Mouse (Mus musculus): Measurements from ENCODE around the gene Ascc1. TPM values are rescaled to one million over a fixed set of nuclear protein-coding genes. Genes with fewer than 3 reads are reported as not detected.

Ascc1 gene
- polyA plus RNA-seq, 1 experiment from 2014 or later = 48.7 TPM

DNA sequence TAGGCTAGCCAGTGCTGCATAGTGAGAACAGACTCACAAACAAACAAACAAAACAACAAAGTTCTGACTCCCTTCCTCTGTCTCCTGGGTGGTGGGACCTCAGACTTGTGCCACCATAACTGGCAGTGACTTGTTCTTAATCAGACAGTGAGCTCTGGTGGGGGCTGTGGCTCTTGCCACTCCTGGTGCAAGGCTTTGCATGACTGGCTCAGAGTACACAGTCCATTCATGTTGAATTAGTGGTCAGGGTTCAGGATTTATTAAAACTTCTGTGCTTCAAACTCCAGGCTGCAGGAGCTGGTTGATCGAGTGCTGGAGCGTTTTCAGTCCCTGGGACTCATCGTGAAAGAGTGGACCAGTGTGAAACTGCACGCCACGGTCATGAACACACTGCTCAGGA is 59.6 kb downstream of the Ascc1 start:
- H3K9ac ChIP-seq = no peak overlapping the region
- peaks cover 8% of the 10 kb centered on the region; the same call in 1 of the 2 replicates for H3K9me3 ChIP-seq
- H3K27ac ChIP-seq = no peak overlapping the region
- no peaks in the 10 kb centered on the region for H3K4me1 ChIP-seq
- no peaks in the 10 kb centered on the region for H3K36me3 ChIP-seq (replicated peaks)
- H3K4me3 ChIP-seq = no peak overlapping the region
- H3K27me3 ChIP-seq (replicated peaks) = no peaks in the 10 kb centered on the region
- 62% methylated on average over 5 of the region's 5 CpGs for WGBS
- no peak overlapping the region for H3K4me2 ChIP-seq
- ATAC-seq (replicated peaks) = no peak

DNA sequence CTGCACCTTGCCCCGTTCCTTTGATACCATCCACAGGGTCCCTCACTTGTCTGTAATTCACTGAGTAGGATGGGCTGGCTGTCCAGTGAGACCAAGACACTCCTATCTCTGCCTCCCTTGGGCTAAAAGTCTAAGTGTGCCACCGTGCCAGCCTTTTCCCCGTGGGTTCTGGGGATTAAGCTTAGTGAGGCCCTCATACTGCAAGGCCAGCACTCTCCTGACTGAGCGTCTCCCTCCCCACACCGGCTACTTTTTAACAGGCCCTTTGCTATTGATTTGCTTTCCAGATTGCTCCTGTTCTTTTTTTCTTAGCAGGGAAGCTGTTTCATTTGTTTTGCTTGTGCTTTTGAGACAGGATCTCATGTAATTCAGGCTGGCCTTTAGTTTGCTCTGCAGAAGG is 60.3 kb downstream of the Ascc1 start:
- H3K27me3 ChIP-seq (replicated peaks) = no peaks in the 10 kb centered on the region
- WGBS = 41% methylated on average over 5 of the region's 5 CpGs
- H3K4me1 ChIP-seq = no peaks in the 10 kb centered on the region
- no peak overlapping the region for H3K4me3 ChIP-seq
- no peak overlapping the region for H3K27ac ChIP-seq
- no peaks in the 10 kb centered on the region for H3K36me3 ChIP-seq (replicated peaks)
- no peak overlapping the region for H3K9ac ChIP-seq
- H3K4me2 ChIP-seq = no peak overlapping the region
- peaks cover 2% of the 10 kb centered on the region; the same call in 1 of the 2 replicates for H3K9me3 ChIP-seq
- ATAC-seq (replicated peaks) = no peak

DNA sequence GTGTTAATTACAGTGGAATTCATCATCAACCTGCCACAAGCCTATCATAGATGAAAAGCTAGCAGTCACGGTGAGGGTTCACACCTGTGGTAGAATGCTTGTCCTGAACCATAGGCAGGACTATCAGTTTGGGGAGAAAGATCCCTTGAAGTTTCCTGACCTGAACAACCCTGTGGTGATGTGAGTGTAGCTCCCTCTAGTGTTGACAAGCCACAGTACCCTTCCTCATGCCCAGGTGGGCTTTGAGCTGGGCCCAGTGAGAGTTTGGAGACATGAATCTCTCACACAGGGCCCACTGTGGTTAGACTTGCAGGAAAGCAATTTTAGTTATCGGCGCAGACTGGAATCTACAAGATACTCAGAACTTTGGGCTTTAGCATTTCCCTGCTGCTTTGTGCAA is 63.9 kb downstream of the Ascc1 start:
- H3K4me3 ChIP-seq = no peak overlapping the region
- H3K36me3 ChIP-seq (replicated peaks) = no peaks in the 10 kb centered on the region
- 77% methylated on average over 3 of the region's 3 CpGs for WGBS
- H3K27ac ChIP-seq = no peak overlapping the region
- no peaks in the 10 kb centered on the region for H3K4me1 ChIP-seq
- H3K9ac ChIP-seq = no peak overlapping the region
- no peak for ATAC-seq (replicated peaks)
- H3K27me3 ChIP-seq (replicated peaks) = no peaks in the 10 kb centered on the region
- no peaks in the 10 kb centered on the region for H3K9me3 ChIP-seq
- no peak overlapping the region for H3K4me2 ChIP-seq

DNA sequence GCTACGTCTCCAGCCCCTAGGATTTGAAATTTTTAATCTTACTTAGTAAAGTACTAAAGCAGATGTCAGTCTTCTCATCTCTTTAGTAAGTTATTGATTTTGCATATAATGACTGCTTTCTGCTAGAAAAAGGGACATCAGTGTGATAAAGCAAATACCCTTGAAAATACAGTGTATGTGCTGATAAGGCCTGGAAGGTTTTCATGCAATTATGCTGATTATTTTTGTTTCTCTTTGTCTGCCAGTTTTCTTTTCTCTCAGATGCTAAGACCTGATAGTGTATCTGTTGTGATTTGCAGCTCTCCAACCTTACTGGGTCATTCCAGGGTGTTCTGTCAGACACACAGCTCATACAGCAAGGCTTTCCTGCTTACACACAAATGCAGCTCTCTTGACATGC is 72.6 kb downstream of the Ascc1 start:
- no peak for ATAC-seq (replicated peaks)
- Histone ChIP-seq H3K4me2 (no peak overlapping the region), H3K27me3 (replicated peaks) (no peaks in the 10 kb centered on the region), H3K9ac (no peak overlapping the region), H3K9me3 (no peaks in the 10 kb centered on the region), H3K4me3 (no peak overlapping the region), H3K27ac (no peak overlapping the region), H3K36me3 (replicated peaks) (no peaks in the 10 kb centered on the region), H3K4me1 (peaks cover 4% of the 10 kb centered on the region)
- 78% methylated on average over 1 of the region's 1 CpGs for WGBS

DNA sequence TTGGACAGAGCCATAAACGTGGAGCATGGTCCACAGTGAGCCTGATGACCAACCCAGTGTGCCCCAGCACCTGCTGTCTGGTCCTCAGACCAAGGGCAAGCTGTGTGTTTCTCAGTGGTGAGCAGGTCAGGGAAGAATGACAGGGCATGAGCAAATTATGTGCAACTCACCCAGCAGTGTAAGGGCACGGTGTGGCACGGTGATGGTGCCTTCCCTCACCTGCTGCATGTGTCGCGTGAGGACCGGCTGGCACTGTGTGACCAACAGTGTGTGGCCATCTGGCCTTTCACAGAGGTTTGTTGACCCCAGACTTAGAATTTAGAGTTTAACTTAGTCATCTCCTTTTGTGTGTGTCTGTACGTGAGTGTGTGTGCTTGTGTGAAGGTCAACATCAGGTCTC is 74.6 kb downstream of the Ascc1 start:
- Histone ChIP-seq H3K27me3 (replicated peaks) (no peaks in the 10 kb centered on the region), H3K4me2 (no peak overlapping the region), H3K9ac (no peak overlapping the region), H3K4me3 (no peak overlapping the region), H3K4me1 (peaks cover 17% of the 10 kb centered on the region), H3K27ac (no peak overlapping the region), H3K9me3 (no peaks in the 10 kb centered on the region), H3K36me3 (replicated peaks) (no peaks in the 10 kb centered on the region)
- no peak for ATAC-seq (replicated peaks)
- 97% methylated on average over 7 of the region's 7 CpGs for WGBS

DNA sequence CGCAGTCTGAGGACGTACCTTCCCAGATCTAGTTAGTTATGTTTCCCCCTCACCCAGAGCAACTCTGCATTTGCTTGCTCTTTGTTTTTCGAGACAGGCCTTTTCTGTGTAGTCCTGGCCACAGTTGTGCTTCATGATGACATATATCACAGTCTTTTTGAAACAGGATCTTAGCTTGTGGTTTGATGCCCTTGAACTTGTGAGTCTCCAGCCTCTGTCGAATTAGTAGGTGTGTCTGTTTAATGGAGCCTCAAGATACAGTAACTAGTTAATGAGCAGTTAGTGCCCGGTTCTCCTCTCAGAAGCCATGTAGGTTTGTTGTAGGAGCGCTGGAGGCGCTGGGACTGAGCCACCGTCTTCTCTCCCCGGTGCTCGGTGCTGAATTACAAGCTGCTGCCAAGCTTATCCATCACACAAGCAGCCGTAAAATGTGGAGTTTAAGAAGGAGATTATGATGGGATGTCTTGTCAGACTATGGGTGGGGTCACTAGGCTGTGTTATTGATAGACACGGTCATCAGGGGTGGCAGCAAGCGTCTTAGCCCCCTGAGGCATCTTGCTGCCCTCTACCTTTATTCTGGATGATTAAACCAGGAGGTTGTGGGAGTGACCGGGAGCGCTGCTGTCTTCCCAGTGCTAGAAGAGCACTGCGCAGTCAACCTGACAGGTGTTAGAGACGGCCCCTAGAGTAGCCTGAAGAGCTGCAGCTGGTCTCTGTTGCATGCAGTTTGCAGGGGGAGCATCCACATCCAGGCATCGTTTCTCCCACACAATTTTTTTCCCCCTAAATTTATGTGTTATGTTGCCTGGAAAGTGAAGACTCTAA is 75.3 kb downstream of the Ascc1 start:
- Histone ChIP-seq H3K9ac (no peak overlapping the region), H3K9me3 (no peaks in the 10 kb centered on the region), H3K4me1 (peaks cover 17% of the 10 kb centered on the region), H3K27me3 (replicated peaks) (no peaks in the 10 kb centered on the region), H3K27ac (peak overlapping the region; percentile 32; the same call in 1 of the 2 replicates), H3K4me2 (no peak overlapping the region), H3K36me3 (replicated peaks) (no peaks in the 10 kb centered on the region), H3K4me3 (no peak overlapping the region)
- 72% methylated on average over 18 of the region's 18 CpGs for WGBS
- ATAC-seq (replicated peaks) = peak; percentile 55; the same call in 1 of the 2 replicates

DNA sequence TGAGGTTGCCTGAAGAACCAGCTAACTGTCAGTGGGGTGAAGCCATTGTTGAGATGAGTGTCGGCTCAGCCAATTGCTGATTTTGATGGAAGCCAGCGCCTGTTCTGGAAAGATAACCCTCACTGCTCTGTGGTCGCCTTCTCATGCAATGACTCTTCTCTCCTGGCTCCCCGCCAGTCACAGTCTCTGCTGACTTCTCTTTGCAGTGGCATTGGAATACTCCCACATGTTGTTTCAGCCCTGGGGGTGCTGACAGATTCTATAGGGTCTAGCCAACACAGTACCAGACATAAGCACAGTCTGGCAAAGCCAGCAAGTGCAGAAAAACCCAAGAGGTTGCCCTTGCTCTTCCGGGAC is 75.9 kb downstream of the Ascc1 start:
- no peak; the same call in 1 of the 2 replicates for ATAC-seq (replicated peaks)
- H3K9ac ChIP-seq = no peak overlapping the region
- peak overlapping the region; percentile 32; the same call in 1 of the 2 replicates for H3K27ac ChIP-seq

DNA sequence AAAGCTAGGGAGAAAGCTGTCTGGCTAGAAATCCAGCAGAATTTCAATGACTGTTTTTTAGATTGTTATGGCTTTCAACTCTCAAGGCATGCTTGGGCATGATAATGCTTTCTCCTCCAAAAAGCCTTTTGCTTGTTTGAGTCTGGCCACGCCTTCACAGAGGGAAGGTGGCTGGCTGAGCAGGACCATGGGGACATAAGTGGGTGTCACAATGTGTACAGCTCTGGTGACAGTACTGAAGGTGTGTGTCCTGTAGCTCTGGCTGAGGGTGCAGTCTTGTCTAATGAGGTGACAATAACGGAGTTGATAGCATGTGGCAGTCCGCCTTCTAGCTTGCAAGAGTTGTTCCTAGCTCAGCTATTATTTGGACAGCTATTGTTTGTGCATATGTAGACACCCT is 77.6 kb downstream of the Ascc1 start:
- no peak overlapping the region for H3K9ac ChIP-seq
- H3K27me3 ChIP-seq (replicated peaks) = no peaks in the 10 kb centered on the region
- H3K4me3 ChIP-seq = no peak overlapping the region
- WGBS = 82% methylated on average over 3 of the region's 3 CpGs
- no peak for ATAC-seq (replicated peaks)
- no peaks in the 10 kb centered on the region for H3K9me3 ChIP-seq
- no peak overlapping the region for H3K4me2 ChIP-seq
- H3K4me1 ChIP-seq = peaks cover 17% of the 10 kb centered on the region
- peak overlapping the region; percentile 64; the same call in 1 of the 2 replicates for H3K27ac ChIP-seq
- H3K36me3 ChIP-seq (replicated peaks) = no peaks in the 10 kb centered on the region

More for the DNA sequence above, 75.9 kb downstream of the Ascc1 start:
- no peak overlapping the region for H3K4me3 ChIP-seq
- H3K27me3 ChIP-seq (replicated peaks) = no peaks in the 10 kb centered on the region
- WGBS = 65% methylated on average over 5 of the region's 5 CpGs
- no peaks in the 10 kb centered on the region for H3K36me3 ChIP-seq (replicated peaks)
- no peak overlapping the region for H3K4me2 ChIP-seq
- no peaks in the 10 kb centered on the region for H3K9me3 ChIP-seq
- H3K4me1 ChIP-seq = peaks cover 17% of the 10 kb centered on the region

GRCm38 (mm10) chr10:60080601-60080981 is 78.0 kb downstream of the Ascc1 start:
- no peaks in the 10 kb centered on the region for H3K27me3 ChIP-seq (replicated peaks)
- WGBS = 58% methylated on average over 5 of the region's 5 CpGs
- no peak for ATAC-seq (replicated peaks)
- H3K4me3 ChIP-seq = no peak overlapping the region
- no peak overlapping the region for H3K4me2 ChIP-seq
- no peaks in the 10 kb centered on the region for H3K36me3 ChIP-seq (replicated peaks)
- H3K27ac ChIP-seq = peak overlapping the region; percentile 64
- peaks cover 17% of the 10 kb centered on the region for H3K4me1 ChIP-seq
- no peaks in the 10 kb centered on the region for H3K9me3 ChIP-seq
- H3K9ac ChIP-seq = no peak overlapping the region

- WGBS = 74% methylated on average over 21 of the region's 21 CpGs
- Histone ChIP-seq H3K27ac (peak overlapping the region; percentile 64), H3K4me1 (peaks cover 17% of the 10 kb centered on the region), H3K9me3 (no peaks in the 10 kb centered on the region), H3K4me3 (no peak overlapping the region), H3K36me3 (replicated peaks) (no peaks in the 10 kb centered on the region), H3K4me2 (no peak overlapping the region), H3K27me3 (replicated peaks) (no peaks in the 10 kb centered on the region), H3K9ac (no peak overlapping the region)
- ATAC-seq (replicated peaks) = no peak
Measured at GRCm38 (mm10) chr10:60080982-60081825, 78.6 kb downstream of the Ascc1 start.

- no peaks in the 10 kb centered on the region for H3K27me3 ChIP-seq (replicated peaks)
- no peak overlapping the region for H3K9ac ChIP-seq
- H3K36me3 ChIP-seq (replicated peaks) = no peaks in the 10 kb centered on the region
- H3K27ac ChIP-seq = peak overlapping the region; percentile 64; the same call in 1 of the 2 replicates
- ATAC-seq (replicated peaks) = no peak
- no peak overlapping the region for H3K4me3 ChIP-seq
- 33% methylated on average over 5 of the region's 5 CpGs for WGBS
- no peak overlapping the region for H3K4me2 ChIP-seq
- H3K9me3 ChIP-seq = no peaks in the 10 kb centered on the region
- peaks cover 17% of the 10 kb centered on the region for H3K4me1 ChIP-seq
Measured at GRCm38 (mm10) chr10:60081905-60082304, 79.3 kb downstream of the Ascc1 start.

DNA sequence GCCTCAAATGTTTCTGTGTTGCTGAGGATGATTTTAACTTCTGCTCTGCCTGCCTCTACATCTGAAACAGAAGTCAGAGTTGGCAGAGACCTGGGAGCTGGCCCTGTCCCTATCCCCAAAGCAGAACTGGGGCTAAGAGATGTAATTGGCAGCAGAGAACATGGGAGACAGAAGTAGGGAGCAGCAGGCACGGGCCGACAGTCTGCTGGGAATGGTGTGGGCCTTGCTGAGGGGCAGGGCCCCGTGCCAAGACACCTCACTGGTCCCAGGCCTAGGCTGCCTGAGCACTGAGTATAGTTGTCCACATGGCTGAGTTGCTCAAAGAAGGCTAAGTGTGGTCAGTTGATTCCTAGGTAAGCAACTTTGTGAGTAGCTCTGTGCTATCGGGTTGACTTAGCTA is 81.5 kb downstream of the Ascc1 start:
- WGBS = 73% methylated on average over 4 of the region's 4 CpGs
- H3K27ac ChIP-seq = no peak overlapping the region

More for the DNA sequence above, 81.5 kb downstream of the Ascc1 start:
- Histone ChIP-seq H3K9ac (no peak overlapping the region), H3K9me3 (no peaks in the 10 kb centered on the region), H3K4me1 (peaks cover 17% of the 10 kb centered on the region), H3K36me3 (replicated peaks) (no peaks in the 10 kb centered on the region), H3K4me2 (no peak overlapping the region), H3K27me3 (replicated peaks) (no peaks in the 10 kb centered on the region), H3K4me3 (no peak overlapping the region)
- no peak for ATAC-seq (replicated peaks)
